Mouse (Mus musculus) heart, adult 2 months (tissue): ENCODE measurements around the gene Zbtb21. TPM values are rescaled to one million over a fixed set of nuclear protein-coding genes. Genes with fewer than 3 reads are reported as not detected.
A peak's percentile ranks its signal among the peaks of the same experiment; 100 is the strongest.

Experiments
- DNase-seq, 2 experiments: peaks; one replicate each; pipeline ENCODE4 v3.0.0; 2021
- H3K27ac ChIP-seq: fragments of 200-600 bp; 2 replicates; pipeline ENCODE4 v1.8.1; 2022
- H3K27me3 ChIP-seq: fragments of 200-500 bp; 2 replicates; pipeline ENCODE4 v1.6.1; 2012; ENCODE audit warnings: mild to moderate bottlenecking, low read length, inconsistent platforms, mixed read lengths; ENCODE audit not compliant: control insufficient read depth, insufficient read depth
- H3K36me3 ChIP-seq: fragments of 200-500 bp; 2 replicates; pipeline ENCODE4 v1.6.1; 2012; ENCODE audit warnings: low read length, inconsistent platforms; ENCODE audit not compliant: control insufficient read depth, insufficient read depth
- H3K4me1 ChIP-seq: fragments of 200-500 bp; 2 replicates; pipeline ENCODE4 v1.6.1; 2011; ENCODE audit warnings: low read length; ENCODE audit not compliant: control insufficient read depth, insufficient read depth
- H3K4me3 ChIP-seq: fragments of 200-600 bp; 2 replicates; pipeline ENCODE4 v1.8.1; 2022
- H3K79me2 ChIP-seq: fragments of 200-500 bp; replicated peaks from 2 replicates; pipeline ENCODE4 v1.6.1; 2012; ENCODE audit warnings: mild to moderate bottlenecking, inconsistent platforms, low read length, moderate library complexity, mixed read lengths; ENCODE audit not compliant: control insufficient read depth, insufficient read depth
- H3K9ac ChIP-seq: fragments of 200-500 bp; 2 replicates; pipeline ENCODE4 v1.6.1; 2012; ENCODE audit warnings: low read depth, mild to moderate bottlenecking, control low read depth, inconsistent platforms, low read length, mixed read lengths
- CTCF ChIP-seq: fragments of 200-600 bp; IDR thresholded peaks from 2 replicates; pipeline ENCODE4 v1.8.1; 2022; ENCODE audit warnings: antibody characterized with exemption, mild to moderate bottlenecking, moderate library complexity
- EP300 ChIP-seq: fragments of 200-500 bp; IDR thresholded peaks from 2 replicates; pipeline ENCODE4 v1.6.1; 2011; ENCODE audit warnings: low read depth, low read length, control low read depth; ENCODE audit not compliant: insufficient read depth
- POLR2A ChIP-seq: fragments of 200-500 bp; IDR thresholded peaks from 2 replicates; pipeline ENCODE4 v1.6.1; 2011; ENCODE audit warnings: mild to moderate bottlenecking, low read depth, low read length, control low read depth; ENCODE audit not compliant: insufficient read depth
- WGBS: fragments of 180-500 bp; shearing (Covaris S2); methylation state at CpG from one replicate; pipeline ENCODE4 v1.1.7; 2018; 5-methylcytosine and 5-hydroxymethylcytosine counted together
- intact Hi-C: fragments of 180-260 bp; cut with DNase I; formaldehyde crosslinking; loops from one replicate; pipeline ENCODE4 v1.15.1; 2025
- polyA plus RNA-seq: library from polyadenylated mRNA; depleted of rRNA; stranded (reverse); fragments of >200 nt; gene quantifications from 2 replicates; pipeline ENCODE4 v1.2.3, GENCODE M21; 2012
- total RNA-seq, 2 experiments: library from RNA; stranded (reverse); gene quantifications; 2 replicates each; pipeline ENCODE4 v1.2.3; 2021

Zbtb21 gene
- total and polyA plus RNA-seq, 3 experiments = 7.6 to 12.3 (median 10.4) TPM

DNA sequence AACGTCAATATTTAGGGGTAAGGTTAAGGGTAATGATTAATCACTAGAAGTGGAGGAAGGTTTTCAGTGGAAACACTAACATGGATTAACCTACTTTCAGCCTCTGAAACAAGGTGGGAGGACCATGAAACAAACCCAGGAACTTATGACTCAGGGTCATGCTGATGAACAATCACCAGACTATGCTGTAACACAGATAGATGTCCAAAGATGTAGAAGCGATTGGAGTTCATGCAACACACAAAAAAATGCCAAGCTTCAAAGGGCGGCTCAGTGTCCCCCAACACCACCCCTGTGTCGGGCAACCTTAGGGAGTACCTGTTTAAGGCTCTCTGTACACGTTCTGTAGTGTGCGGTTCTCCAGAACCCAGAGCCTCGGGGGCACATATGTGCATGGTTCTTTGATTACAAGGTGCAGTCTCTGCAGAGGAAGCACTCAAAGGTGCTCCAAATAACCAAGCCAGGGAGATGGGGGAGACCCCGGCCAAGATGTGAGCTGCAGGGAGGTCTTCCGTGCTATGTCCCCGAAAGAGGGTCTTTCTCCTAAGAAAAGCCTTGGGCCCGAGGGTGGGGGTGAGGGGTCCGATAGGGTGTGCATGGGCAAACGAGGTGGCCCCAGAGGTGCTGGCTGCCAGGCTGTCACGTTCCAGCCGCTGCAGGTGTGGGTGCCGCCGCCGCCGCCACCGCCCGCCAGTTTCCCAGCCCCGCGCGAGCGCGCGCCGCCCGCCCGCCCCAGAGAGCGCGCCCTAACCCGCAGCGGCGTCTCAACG, 856 bp downstream of the Zbtb21 start:
- H3K27me3 ChIP-seq = no peaks in the 10 kb centered on the region
- DNase-seq = no peak
- peak overlapping the region; percentile 74 for H3K9ac ChIP-seq
- peak overlapping the region; percentile 99 for H3K27ac ChIP-seq
- peak overlapping the region; percentile 69 for H3K4me3 ChIP-seq
- peaks cover 1% of the 10 kb centered on the region; the same call in 1 of the 2 replicates for H3K79me2 ChIP-seq
- peaks cover 8% of the 10 kb centered on the region for H3K36me3 ChIP-seq
- WGBS = 6% methylated on average over 35 of the region's 36 CpGs
- H3K4me1 ChIP-seq = peaks cover 4% of the 10 kb centered on the region; the same call in 1 of the 2 replicates
- TF ChIP-seq EP300 (no peak), POLR2A (0 out of 2 replicates have a peak, but pooled peaks have one; percentile 15)
- intact Hi-C loops = loop anchor here (1.0 to 2.0 kb wide), 4 partner anchors 36 to 111 kb away; partner anchors contain the start of genes B230307C23Rik and Prdm15

DNA sequence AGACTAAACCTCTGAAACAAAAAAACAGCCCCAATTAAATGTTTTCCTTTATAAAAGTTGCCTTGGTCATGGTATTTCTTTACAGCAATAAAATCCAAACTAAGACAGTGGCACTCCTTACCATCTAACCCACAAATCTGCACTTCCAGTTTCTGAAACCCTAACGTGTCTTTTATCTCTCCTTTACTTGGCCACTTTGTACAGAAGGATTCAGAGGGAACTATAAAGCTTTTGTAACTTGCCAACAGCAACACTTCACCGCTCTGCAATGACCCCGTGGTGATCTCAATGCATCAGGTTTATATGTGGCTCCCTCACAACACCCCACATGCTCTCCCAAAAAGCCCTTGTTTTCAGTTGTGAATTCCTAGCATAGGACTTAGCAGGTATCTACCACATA, 2.1 kb downstream of the Zbtb21 start:
- DNase-seq = no peak
- TF ChIP-seq POLR2A (no peak), CTCF (no peak), EP300 (no peak)
- H3K27me3 ChIP-seq = no peaks in the 10 kb centered on the region
- WGBS = 83% methylated on average over 3 of the region's 3 CpGs
- no peak overlapping the region for H3K27ac ChIP-seq
- peaks cover 3% of the 10 kb centered on the region; the same call in 1 of the 2 replicates for H3K79me2 ChIP-seq
- peaks cover 4% of the 10 kb centered on the region; the same call in 1 of the 2 replicates for H3K4me1 ChIP-seq
- intact Hi-C loops = loop anchor here (2.0 kb wide), 2 partner anchors 64 to 110 kb away; partner anchors contain the start of gene Prdm15
- H3K4me3 ChIP-seq = no peak overlapping the region
- H3K36me3 ChIP-seq = peaks cover 10% of the 10 kb centered on the region
- H3K9ac ChIP-seq = no peak overlapping the region

DNA sequence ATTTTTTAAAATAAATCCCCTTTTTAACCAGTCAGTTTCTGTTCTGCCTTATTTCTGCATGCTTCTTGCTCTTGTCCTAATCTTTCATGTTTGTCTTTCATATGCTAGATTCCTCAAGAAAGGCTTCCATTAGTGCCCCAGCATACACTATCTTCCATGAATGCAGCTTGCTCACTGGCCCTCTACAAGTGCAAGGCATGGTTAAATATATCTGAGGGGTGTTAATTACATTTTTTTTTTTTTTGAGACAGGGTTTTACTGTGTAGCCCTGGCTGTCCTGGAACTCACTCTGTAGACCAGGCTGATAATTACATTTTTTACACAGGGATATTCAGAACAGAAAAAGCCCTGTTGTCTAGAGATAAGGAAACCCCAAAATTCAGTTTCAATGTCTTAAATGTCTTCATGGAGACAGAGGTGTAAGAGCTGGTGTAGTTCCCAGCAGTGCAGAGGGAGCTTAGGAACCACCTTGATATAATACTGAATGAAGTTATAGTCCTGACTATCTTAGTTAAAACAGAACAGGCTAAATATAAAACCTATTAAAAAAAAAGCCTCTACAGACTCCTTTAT, 3.9 kb downstream of the Zbtb21 start:
- Histone ChIP-seq H3K9ac (no peak overlapping the region), H3K27me3 (no peaks in the 10 kb centered on the region), H3K27ac (no peak overlapping the region), H3K36me3 (peaks cover 13% of the 10 kb centered on the region), H3K4me3 (no peak overlapping the region), H3K4me1 (peaks cover 4% of the 10 kb centered on the region; the same call in 1 of the 2 replicates), H3K79me2 (peaks cover 3% of the 10 kb centered on the region; the same call in 1 of the 2 replicates)
- DNase-seq = no peak
- TF ChIP-seq CTCF (no peak), EP300 (no peak), POLR2A (no peak)
- intact Hi-C loops = no loop called here

DNA sequence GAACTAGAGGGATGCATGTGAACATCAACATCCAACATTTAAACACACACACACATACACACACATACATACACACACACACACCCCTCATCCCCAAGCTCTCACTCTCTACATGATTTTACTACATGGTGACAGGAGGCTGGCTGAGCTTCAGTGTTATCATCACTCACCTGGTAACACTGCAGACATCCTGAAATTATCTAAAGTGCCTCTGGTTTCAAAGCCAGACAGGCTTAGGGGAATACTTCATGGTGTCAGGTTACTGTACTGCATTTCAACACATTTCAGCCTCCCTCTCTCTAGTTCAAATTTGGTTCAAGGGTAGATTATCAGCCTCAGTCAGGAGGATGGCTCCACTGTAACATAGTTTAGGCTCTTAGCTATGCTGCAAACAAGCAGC, 4.8 kb downstream of the Zbtb21 start:
- H3K27ac ChIP-seq = no peak overlapping the region

DNA sequence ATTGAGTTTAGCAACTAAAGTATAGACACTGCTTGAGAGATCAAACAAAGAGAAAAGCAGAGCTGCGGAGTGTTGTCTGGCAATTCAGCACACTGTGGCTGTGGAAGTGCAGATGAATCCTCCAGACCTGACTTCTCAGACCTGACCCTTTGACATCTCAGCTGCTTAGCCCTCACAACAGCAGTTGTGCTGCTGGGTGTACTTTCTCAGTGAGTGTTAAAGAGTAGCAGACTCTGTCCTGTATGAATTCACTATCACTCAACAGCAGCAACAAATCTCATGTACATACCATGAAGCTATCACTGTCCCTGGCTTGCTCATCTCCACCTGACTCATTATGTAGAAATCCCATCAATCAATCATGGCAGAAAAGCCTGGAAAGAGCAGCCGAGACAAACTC, 6.4 kb downstream of the Zbtb21 start:
- peaks cover 13% of the 10 kb centered on the region for H3K36me3 ChIP-seq
- intact Hi-C loops = no loop called here
- WGBS = 89% methylated on average over 2 of the region's 2 CpGs
- H3K27ac ChIP-seq = no peak overlapping the region
- H3K9ac ChIP-seq = no peak overlapping the region
- no peak for DNase-seq
- H3K4me3 ChIP-seq = no peak overlapping the region
- H3K4me1 ChIP-seq = peaks cover 3% of the 10 kb centered on the region; the same call in 1 of the 2 replicates
- H3K27me3 ChIP-seq = no peaks in the 10 kb centered on the region
- no peak for TF ChIP-seq EP300
- TF ChIP-seq CTCF = no peak
- no peak for TF ChIP-seq POLR2A
- H3K79me2 ChIP-seq = peaks cover 3% of the 10 kb centered on the region; the same call in 1 of the 2 replicates

More for the DNA sequence above, 4.8 kb downstream of the Zbtb21 start:
- H3K36me3 ChIP-seq = peaks cover 13% of the 10 kb centered on the region
- TF ChIP-seq POLR2A = 0 out of 2 replicates have a peak, but pooled peaks have one; percentile 11
- TF ChIP-seq CTCF = no peak
- H3K27me3 ChIP-seq = no peaks in the 10 kb centered on the region
- no peak overlapping the region for H3K4me3 ChIP-seq
- peak in 1 of 2 experiments; percentile 34 for DNase-seq
- H3K4me1 ChIP-seq = peaks cover 4% of the 10 kb centered on the region; the same call in 1 of the 2 replicates
- no peak overlapping the region for H3K9ac ChIP-seq
- peaks cover 3% of the 10 kb centered on the region; the same call in 1 of the 2 replicates for H3K79me2 ChIP-seq
- intact Hi-C loops = no loop called here

DNA sequence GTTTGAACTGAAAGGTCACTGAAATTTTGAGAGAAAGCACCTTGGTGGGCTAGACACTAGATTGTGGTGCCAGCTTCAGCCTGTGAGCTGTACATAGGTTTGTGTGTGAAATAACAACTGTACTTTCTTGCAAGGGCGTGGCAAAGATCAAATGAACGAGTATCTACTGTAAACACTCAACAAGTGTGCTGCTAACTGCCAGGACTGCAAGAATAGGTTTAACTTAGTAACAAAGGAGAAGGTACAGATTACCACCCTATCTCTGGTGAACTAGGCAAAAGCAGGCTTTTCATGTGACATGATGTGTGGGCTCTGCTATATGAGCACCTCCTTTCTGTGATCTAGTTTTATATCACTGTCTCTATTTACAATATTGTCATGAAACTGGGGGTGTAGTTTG, 9.1 kb downstream of the Zbtb21 start:
- Histone ChIP-seq H3K36me3 (peaks cover 13% of the 10 kb centered on the region), H3K79me2 (peaks cover 3% of the 10 kb centered on the region; the same call in 1 of the 2 replicates), H3K9ac (no peak overlapping the region), H3K4me1 (peaks cover 3% of the 10 kb centered on the region; the same call in 1 of the 2 replicates), H3K27me3 (no peaks in the 10 kb centered on the region), H3K4me3 (no peak overlapping the region), H3K27ac (no peak overlapping the region)
- 85% methylated on average over 2 of the region's 2 CpGs for WGBS
- intact Hi-C loops = no loop called here
- DNase-seq = no peak
- TF ChIP-seq EP300 (no peak), POLR2A (no peak), CTCF (no peak)
